Mouse (Mus musculus) CH12.LX (cell line): ENCODE measurements around the gene Tnfrsf4.

Source experiments
- CHD2 ChIP-seq: IDR thresholded peaks from 2 replicates; pipeline ENCODE4 v1.6.1; 2011; ENCODE audit warnings: low read length, improper control_type of control experiment
- EP300 ChIP-seq: IDR thresholded peaks from 2 replicates; pipeline ENCODE4 v1.6.1; 2011; ENCODE audit warnings: low read length, improper control_type of control experiment
- HCFC1 ChIP-seq: IDR thresholded peaks from 2 replicates; pipeline ENCODE4 v1.6.1; 2012; ENCODE audit warnings: low read depth, mild to moderate bottlenecking, inconsistent platforms, low read length, improper control_type of control experiment
- MEF2A ChIP-seq: IDR thresholded peaks from 2 replicates; pipeline ENCODE4 v1.6.1; 2014; ENCODE audit warnings: low read depth, mild to moderate bottlenecking, inconsistent platforms, low read length, improper control_type of control experiment, borderline replicate concordance
- MYC ChIP-seq: IDR thresholded peaks from 2 replicates; pipeline ENCODE4 v1.6.1; 2011; ENCODE audit warnings: low read depth, mild to moderate bottlenecking, improper control_type of control experiment, low read length
- POLR2A ChIP-seq: IDR thresholded peaks from 2 replicates; pipeline ENCODE4 v1.6.1; 2011; ENCODE audit warnings: low read depth, mild to moderate bottlenecking, improper control_type of control experiment, low read length
- RAD21 ChIP-seq: IDR thresholded peaks from 2 replicates; pipeline ENCODE4 v1.6.1; 2011; ENCODE audit warnings: low read depth, mild to moderate bottlenecking, low read length, improper control_type of control experiment, moderate library complexity
- SMC3 ChIP-seq: IDR thresholded peaks from 2 replicates; pipeline ENCODE4 v1.6.1; 2011; ENCODE audit warnings: low read depth, low read length, improper control_type of control experiment
- USF2 ChIP-seq: conservative IDR thresholded peaks from 2 replicates; pipeline ENCODE4 v1.6.1; 2011; ENCODE audit warnings: low read depth, low read length, improper control_type of control experiment
- ZKSCAN1 ChIP-seq: IDR thresholded peaks from 2 replicates; pipeline ENCODE4 v1.6.1; 2012; ENCODE audit warnings: low read depth, inconsistent platforms, low read length, improper control_type of control experiment, borderline replicate concordance
- ZNF384 ChIP-seq: IDR thresholded peaks from 2 replicates; pipeline ENCODE4 v1.6.1; 2012; ENCODE audit warnings: low read depth, low read length, improper control_type of control experiment, inconsistent platforms

- TF ChIP-seq USF2 (no peak), EP300 (no peak), ZNF384 (no peak), SMC3 (no peak), MYC (no peak), RAD21 (no peak; the same call in 1 of the 2 replicates), POLR2A (peak; percentile 41; the same call in 1 of the 2 replicates), MEF2A (no peak), CHD2 (no peak), HCFC1 (no peak), ZKSCAN1 (no peak)
These were observed 17.0 kb downstream of the Tnfrsf4 start for GRCm38 (mm10) chr4:156030651-156031118.
